Mouse (Mus musculus) adrenal gland, postnatal 14 days (tissue): Measurements from ENCODE around the gene Chrm2. TPM values are rescaled to one million over a fixed set of nuclear protein-coding genes. Genes with fewer than 3 reads are reported as not detected.

Source experiments
- DNase-seq: peaks from one replicate; pipeline ENCODE4 v3.0.0; 2021; ENCODE audit warnings: mixed read lengths
- long read RNA-seq, 2 experiments: library from polyadenylated mRNA; stranded (forward); transcript quantifications; one replicate each; pipeline ENCODE4 v2.0.0; 2021
- total RNA-seq: library from RNA; stranded (reverse); gene quantifications from 2 replicates; pipeline ENCODE4 v1.2.3, GENCODE M21; 2021

Chrm2 gene
- total RNA-seq = 0.15 and 0.94 TPM in 2 replicates
- long read RNA-seq, experiment 1, full-length matches to known transcripts = 1 of 1 reads
- long read RNA-seq, experiment 1, partial matches to known transcripts = 0 of 1 reads
- long read RNA-seq, experiment 1, other reads (novel, unspliced or antisense) = 0 of 1 reads
- long read RNA-seq, experiment 2 = 0 reads

GRCm38 (mm10) chr6:36387612-36388400 is at the start of gene Chrm2:
TSS of gene Chrm2 (plus strand) at chr6:36388084.
- peak; percentile 19 for DNase-seq

GRCm38 (mm10) chr6:36373983-36374382 is 13.9 kb upstream of the Chrm2 start:
- DNase-seq = no peak

- DNase-seq = no peak
Observed at GRCm38 (mm10) chr6:36377936-36378335, 9.9 kb upstream of the Chrm2 start.

GRCm38 (mm10) chr6:36384102-36384501 is 3.8 kb upstream of the Chrm2 start:
- no peak for DNase-seq

- peak; percentile 18 for DNase-seq
Observed at GRCm38 (mm10) chr6:36388401-36389259, 746 bp downstream of the Chrm2 start.

- peak; percentile 5 for DNase-seq
Observed at GRCm38 (mm10) chr6:36389260-36389965, 1.5 kb downstream of the Chrm2 start.

GRCm38 (mm10) chr6:36393705-36394104 is 5.8 kb downstream of the Chrm2 start:
- peak; percentile 7 for DNase-seq

- peak; percentile 24 for DNase-seq
Observed at GRCm38 (mm10) chr6:36405139-36405538, 17.3 kb downstream of the Chrm2 start.

GRCm38 (mm10) chr6:36409016-36409415 is 21.1 kb downstream of the Chrm2 start:
- no peak for DNase-seq

GRCm38 (mm10) chr6:36410057-36410456 is 22.2 kb downstream of the Chrm2 start:
- DNase-seq = no peak

- no peak for DNase-seq
Observed at GRCm38 (mm10) chr6:36419716-36420115, 31.8 kb downstream of the Chrm2 start.

- no peak for DNase-seq
Observed at GRCm38 (mm10) chr6:36437964-36438363, 50.1 kb downstream of the Chrm2 start.

GRCm38 (mm10) chr6:36439218-36439617 is 51.3 kb downstream of the Chrm2 start:
- DNase-seq = no peak

- DNase-seq = no peak
Observed at GRCm38 (mm10) chr6:36451480-36451879, 63.6 kb downstream of the Chrm2 start.

GRCm38 (mm10) chr6:36455071-36455470 is 67.2 kb downstream of the Chrm2 start:
- peak; percentile 4 for DNase-seq

- DNase-seq = no peak
Observed at GRCm38 (mm10) chr6:36457015-36457414, 69.1 kb downstream of the Chrm2 start.

- DNase-seq = no peak
Observed at GRCm38 (mm10) chr6:36464008-36464407, 76.1 kb downstream of the Chrm2 start.

GRCm38 (mm10) chr6:36484132-36484665 is 96.3 kb downstream of the Chrm2 start:
- DNase-seq = no peak

GRCm38 (mm10) chr6:36507008-36507663 is 119.3 kb downstream of the Chrm2 start:
- no peak for DNase-seq

- DNase-seq = no peak
Observed at GRCm38 (mm10) chr6:36507946-36508345, 120.1 kb downstream of the Chrm2 start.

GRCm38 (mm10) chr6:36508469-36508868 is 120.6 kb downstream of the Chrm2 start:
- no peak for DNase-seq
